Comparison of ENCODE assay signal across 12 mouse cellular contexts in the genomic region with DNA sequence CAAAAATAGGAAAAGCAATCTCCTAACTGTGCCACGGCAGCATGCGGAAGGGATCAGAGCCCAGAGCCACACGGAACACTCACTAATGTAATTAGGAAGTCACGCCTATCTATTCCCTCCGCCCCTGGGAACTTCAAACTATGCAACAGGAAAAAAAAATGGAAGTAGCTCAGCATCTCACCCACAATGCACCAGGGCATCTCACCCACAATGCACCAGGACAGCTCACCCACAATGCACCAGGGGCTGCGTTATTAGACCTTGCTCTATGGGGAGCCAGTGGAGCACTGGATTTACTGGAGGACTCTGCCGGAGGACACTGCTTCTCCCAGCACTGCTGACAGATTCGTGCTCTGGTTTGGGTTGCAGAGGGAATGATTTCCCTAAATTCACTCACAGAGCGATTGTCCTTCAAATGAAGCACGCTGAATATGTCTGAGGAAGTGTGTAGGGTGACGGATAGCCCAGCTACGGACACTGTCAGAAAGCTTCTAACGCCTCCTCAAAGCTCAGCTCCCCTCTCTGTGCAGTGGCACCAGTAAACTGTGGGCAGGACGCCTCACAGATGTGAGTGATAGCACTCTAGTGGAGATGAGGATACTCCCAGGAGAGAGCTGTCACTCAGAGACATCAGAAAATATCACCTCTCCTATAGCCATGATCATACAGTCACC. TPM values are rescaled to one million over a fixed set of nuclear protein-coding genes. Genes with fewer than 3 reads are reported as not detected.
DNase-seq lines count a peak whose midpoint lies in the region; ATAC-seq lines count a peak whose summit lies in the region.
"Had no signal": no experiment of that assay in that cellular context is flagged by ENCODE, and none has a peak within 500 bp of the region (broad histone marks: within the 10 kb centered on the region; RNA-seq: fewer than 3 reads in every experiment).

No protein-coding gene starts in this region.

- H3K4me1 ChIP-seq in limb, embryonic 12.5 days (replicated peaks) = peaks cover 7% of the 10 kb centered on the region; the same call in 1 of the 2 replicates
- H3K4me1 ChIP-seq in limb, embryonic 10.5 days = peaks cover 16% of the 10 kb centered on the region
- H3K4me1 ChIP-seq in hindbrain, embryonic 16.5 days (ENCODE audit: control insufficient read depth, insufficient read depth, low read depth, low read length) = peaks cover 7% of the 10 kb centered on the region
- peaks cover 3% of the 10 kb centered on the region; the same call in 1 of the 2 replicates for H3K4me1 ChIP-seq in midbrain, embryonic 16.5 days (ENCODE audit: control insufficient read depth, insufficient read depth, low read length)

- ATAC-seq in limb, embryonic 12.5 days (ENCODE audit: insufficient number of reproducible peaks, insufficient read depth, low FRiP score, low TSS enrichment, low read depth) = no peak
- ATAC-seq in hindbrain, embryonic 16.5 days = peak; percentile 43; the same call in 1 of the 2 replicates
- ATAC-seq in midbrain, embryonic 16.5 days = peak; percentile 36; the same call in 1 of the 2 replicates
- ATAC-seq in erythroblast, adult 5-6 weeks (replicated peaks; ENCODE audit: low FRiP score, poor library complexity, severe bottlenecking) = no peak

- H3K27ac ChIP-seq in limb, embryonic 12.5 days = peak overlapping the region; percentile 4; the same call in 1 of the 2 replicates
- H3K27ac ChIP-seq in limb, embryonic 10.5 days = no peak overlapping the region
- no peak overlapping the region for H3K27ac ChIP-seq in hindbrain, embryonic 16.5 days (ENCODE audit: low read depth, low read length)
- no peak overlapping the region for H3K27ac ChIP-seq in midbrain, embryonic 16.5 days (ENCODE audit: low read length)
- H3K27ac ChIP-seq: heart, adult 2 months had no signal

- no peak overlapping the region for H3K4me2 ChIP-seq in limb, embryonic 12.5 days
- H3K4me2 ChIP-seq in hindbrain, embryonic 16.5 days (ENCODE audit: low read length) = no peak overlapping the region
- no peak overlapping the region for H3K4me2 ChIP-seq in midbrain, embryonic 16.5 days (ENCODE audit: low read length)

- H3K9me3 ChIP-seq in limb, embryonic 12.5 days = no peaks in the 10 kb centered on the region
- H3K9me3 ChIP-seq in limb, embryonic 10.5 days (replicated peaks) = no peaks in the 10 kb centered on the region
- 0 out of 2 replicates have a peak, but pooled peaks cover 4% of the 10 kb centered on the region for H3K9me3 ChIP-seq in hindbrain, embryonic 16.5 days (ENCODE audit: control insufficient read depth, low read length)
- H3K9me3 ChIP-seq in midbrain, embryonic 16.5 days (replicated peaks; ENCODE audit: control insufficient read depth, low read length, poor library complexity, severe bottlenecking) = peaks cover 6% of the 10 kb centered on the region; the same call in 1 of the 2 replicates

- WGBS in limb, embryonic 12.5 days = 77% methylated on average over 14 of the region's 14 CpGs
- 87% methylated on average over 14 of the region's 14 CpGs for WGBS in limb, embryonic 10.5 days
- 65% methylated on average over 14 of the region's 14 CpGs for WGBS in hindbrain, embryonic 16.5 days
- WGBS in midbrain, embryonic 16.5 days = 73% methylated on average over 14 of the region's 14 CpGs

- no peaks in the 10 kb centered on the region for H3K27me3 ChIP-seq in limb, embryonic 12.5 days
- H3K27me3 ChIP-seq in limb, embryonic 10.5 days (ENCODE audit: low read depth, poor library complexity, severe bottlenecking) = no peaks in the 10 kb centered on the region
- no peaks in the 10 kb centered on the region for H3K27me3 ChIP-seq in hindbrain, embryonic 16.5 days (replicated peaks; ENCODE audit: control insufficient read depth, insufficient read depth, low read length)
- no peaks in the 10 kb centered on the region for H3K27me3 ChIP-seq in midbrain, embryonic 16.5 days (ENCODE audit: control insufficient read depth, insufficient read depth, low read depth, low read length)

- DNase-seq in cerebellum, postnatal 36 days = peak; percentile 12 to 13
- DNase-seq in cerebellum, adult 11 months = no peak
- DNase-seq in limb, embryonic 10.5 days (ENCODE audit: low spot score) = no peak
- DNase-seq in left cerebral cortex, adult 11 months (ENCODE audit: low spot score) = no peak
- DNase-seq: adrenal gland, adult 2 months; heart, adult 2 months; right cerebral cortex, postnatal 14 days had no signal

- no peak overlapping the region for H3K9ac ChIP-seq in limb, embryonic 12.5 days (replicated peaks)
- H3K9ac ChIP-seq in hindbrain, embryonic 16.5 days (ENCODE audit: low read depth, low read length) = no peak overlapping the region
- no peak overlapping the region for H3K9ac ChIP-seq in midbrain, embryonic 16.5 days (ENCODE audit: low read depth, low read length)

- no peaks in the 10 kb centered on the region for H3K36me3 ChIP-seq in limb, embryonic 12.5 days
- H3K36me3 ChIP-seq in limb, embryonic 10.5 days = no peaks in the 10 kb centered on the region
- no peaks in the 10 kb centered on the region for H3K36me3 ChIP-seq in hindbrain, embryonic 16.5 days (ENCODE audit: control insufficient read depth, insufficient read depth, low read length)
- no peaks in the 10 kb centered on the region for H3K36me3 ChIP-seq in midbrain, embryonic 16.5 days (ENCODE audit: control insufficient read depth, insufficient read depth, low read length)

- no peak overlapping the region for H3K4me3 ChIP-seq in limb, embryonic 12.5 days (replicated peaks)
- no peak overlapping the region for H3K4me3 ChIP-seq in limb, embryonic 10.5 days
- H3K4me3 ChIP-seq in hindbrain, embryonic 16.5 days (ENCODE audit: low read length) = no peak overlapping the region
- H3K4me3 ChIP-seq in midbrain, embryonic 16.5 days (ENCODE audit: low read depth, low read length) = no peak overlapping the region
- H3K4me3 ChIP-seq: heart, adult 2 months; megakaryocyte, embryonic 14.5 days had no signal

RNA-seq across cellular contexts. Expression of a gene that starts 51.8 kb away (rescaled TPM):
- polyA plus RNA-seq in limb, embryonic 12.5 days (2016; fragmentation: Nextera tagmentation; extraction: Ambion mirVana) = 79.0 and 80.8 TPM in 2 replicates
- 33.8 and 45.5 TPM in 2 replicates for polyA plus RNA-seq in limb, embryonic 10.5 days (2016; fragmentation: Nextera tagmentation; extraction: Ambion mirVana)
- 25.4 and 29.1 TPM in 2 replicates for polyA plus RNA-seq in hindbrain, embryonic 16.5 days (2015; fragmentation: Nextera tagmentation; extraction: Ambion mirVana)
- 21.8 and 23.6 TPM in 2 replicates for polyA plus RNA-seq in midbrain, embryonic 16.5 days (2015; fragmentation: Nextera tagmentation; extraction: Ambion mirVana)
- 36.8 and 45.3 TPM in 2 replicates for total RNA-seq in erythroblast, adult 5-6 weeks (2015; ENCODE audit: low replicate concordance)
- total RNA-seq in erythroblast, adult 5-6 weeks (2017; ENCODE audit: low replicate concordance) = 30.1 and 44.6 TPM in 2 replicates

Comparison
In these comparisons a context has a peak if more than half of its experiments do, and no peak if none do; other contexts are left out.
1. DNase-seq: peak in cerebellum, postnatal 36 days (2 of 2); none in cerebellum, adult 11 months (single experiment), limb, embryonic 10.5 days (single experiment) and left cerebral cortex, adult 11 months (single experiment).
2. ATAC-seq: peak in hindbrain, embryonic 16.5 days (single experiment) and midbrain, embryonic 16.5 days (single experiment); none in limb, embryonic 12.5 days (single experiment) and erythroblast, adult 5-6 weeks (single experiment).